Mouse (Mus musculus): ENCODE data around the gene Ntf5.
"Not testable (repeated sequence)": the region's sequence is repeated elsewhere in the genome, so short reads cannot be mapped to it uniquely, and the experiment has no call there.

Ntf5 gene

DNA sequence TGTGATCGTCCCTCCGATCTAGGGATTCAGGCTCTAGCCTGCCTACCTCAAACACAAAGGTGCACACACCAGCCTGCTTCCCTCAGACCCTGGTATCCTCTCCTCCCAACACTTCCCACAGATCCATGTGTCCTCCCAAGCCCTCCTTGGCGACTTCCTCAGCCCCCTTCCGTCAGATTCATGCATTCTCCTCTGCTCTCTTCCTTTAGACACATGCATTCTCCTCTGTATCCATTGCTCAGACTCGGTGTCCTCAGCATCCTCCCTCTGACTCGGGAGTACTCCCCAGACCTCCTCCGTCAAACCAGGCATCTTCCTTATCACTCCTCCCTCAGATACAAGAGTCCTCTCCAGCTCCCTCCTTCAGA, 20.3 kb downstream of the Ntf5 start:
- intact Hi-C loops (cut with DNase I), result no loop called here

DNA sequence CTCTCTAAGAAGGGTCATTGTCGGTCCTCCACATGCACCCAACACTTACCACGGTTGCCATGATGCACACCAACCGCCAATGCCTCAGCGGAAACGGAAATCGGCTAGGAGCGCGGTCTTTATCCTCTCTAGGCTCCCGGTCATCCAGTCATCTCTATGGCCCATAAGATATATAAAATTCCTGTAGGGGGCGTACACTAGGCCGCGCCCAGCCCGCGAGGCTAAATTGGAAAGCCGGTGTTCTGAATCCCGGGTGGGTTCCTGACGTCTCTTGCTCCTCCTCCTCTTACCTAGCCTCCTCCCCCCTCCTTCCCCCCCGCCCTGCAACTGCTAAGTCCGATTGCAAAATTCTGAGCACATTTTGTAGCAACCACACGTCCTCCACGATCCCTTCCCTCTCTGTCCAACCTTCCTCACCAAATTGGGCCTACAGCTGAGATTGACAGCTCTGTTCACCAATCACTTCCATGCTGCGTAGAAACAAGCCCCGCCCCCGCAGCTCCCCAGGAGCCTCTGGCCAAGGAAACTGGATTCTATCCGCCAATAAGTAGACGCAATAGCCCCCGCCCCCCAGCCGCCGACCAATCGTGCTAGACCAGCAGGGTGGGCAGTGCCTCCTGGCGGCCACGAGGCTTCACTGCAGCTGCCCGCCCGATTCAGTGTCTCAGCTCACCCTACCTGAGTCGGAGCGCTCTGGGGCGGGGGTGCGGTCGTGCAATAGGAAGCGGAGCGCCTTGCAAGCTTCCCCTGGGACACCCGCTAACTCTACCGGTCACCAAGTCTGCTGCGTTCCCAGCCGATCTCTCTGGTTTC, 20.9 kb downstream of the Ntf5 start, which contains the start of gene Gys1:
Gys1 (plus strand) TSS at position 642 of the 813 bp plus-strand sequence.
- intact Hi-C loops (cut with DNase I), result no loop called here

DNA sequence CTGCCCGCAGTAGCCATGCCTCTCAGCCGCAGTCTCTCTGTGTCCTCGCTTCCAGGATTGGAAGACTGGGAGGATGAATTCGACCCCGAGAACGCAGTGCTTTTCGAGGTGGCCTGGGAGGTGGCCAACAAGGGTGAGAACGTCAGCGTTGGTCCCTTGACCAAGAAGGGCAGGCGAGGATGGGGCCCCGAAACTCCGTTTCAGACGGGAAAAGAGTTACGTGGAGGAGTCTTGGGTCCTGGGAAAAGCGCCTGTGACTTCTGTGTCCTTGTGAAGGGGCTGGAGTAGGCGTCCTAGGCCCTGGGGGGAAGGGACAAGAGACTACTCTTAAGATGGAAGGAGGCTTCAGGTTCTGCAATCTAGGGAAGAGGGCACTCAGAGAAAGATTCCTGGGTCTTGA, 21.5 kb downstream of the Ntf5 start:
- intact Hi-C loops (cut with DNase I), result no loop called here

DNA sequence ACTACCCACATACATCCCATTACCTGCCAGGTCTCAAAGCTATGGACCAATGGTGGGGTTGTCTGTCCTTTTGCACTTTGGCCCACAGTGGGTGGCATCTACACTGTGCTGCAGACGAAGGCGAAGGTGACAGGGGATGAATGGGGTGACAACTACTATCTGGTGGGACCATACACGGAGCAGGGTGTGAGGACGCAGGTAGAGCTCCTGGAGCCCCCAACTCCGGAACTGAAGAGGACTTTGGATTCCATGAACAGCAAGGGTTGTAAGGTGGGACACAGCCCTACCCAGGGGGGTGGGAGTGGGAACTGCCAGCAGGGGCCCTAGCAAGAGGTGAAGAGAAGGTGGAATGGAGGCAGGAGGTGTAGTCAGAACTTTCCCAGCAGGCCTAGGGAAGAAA, 22.9 kb downstream of the Ntf5 start:
- intact Hi-C loops (cut with DNase I), result no loop called here

DNA sequence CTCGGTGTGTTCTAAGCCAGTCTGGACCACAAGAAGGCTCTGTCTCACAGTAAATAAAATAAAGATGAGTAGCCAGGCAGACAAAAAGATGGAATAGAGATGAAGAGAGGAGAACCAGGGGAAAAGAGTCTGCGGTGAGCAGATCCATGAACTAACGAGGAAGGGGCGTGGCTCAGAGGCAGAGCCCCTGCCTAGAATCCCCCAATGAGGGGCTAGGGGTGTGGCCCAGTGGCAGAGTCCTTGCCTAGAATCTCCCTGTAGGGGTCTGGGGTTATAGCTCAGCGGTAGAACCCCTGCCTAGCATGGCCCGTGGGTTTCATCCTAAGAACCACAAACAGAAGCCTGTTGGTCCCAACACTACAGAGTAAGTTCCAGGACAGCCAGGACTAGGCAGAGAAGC, 23.6 kb downstream of the Ntf5 start:
- intact Hi-C loops (cut with DNase I), result no loop called here

DNA sequence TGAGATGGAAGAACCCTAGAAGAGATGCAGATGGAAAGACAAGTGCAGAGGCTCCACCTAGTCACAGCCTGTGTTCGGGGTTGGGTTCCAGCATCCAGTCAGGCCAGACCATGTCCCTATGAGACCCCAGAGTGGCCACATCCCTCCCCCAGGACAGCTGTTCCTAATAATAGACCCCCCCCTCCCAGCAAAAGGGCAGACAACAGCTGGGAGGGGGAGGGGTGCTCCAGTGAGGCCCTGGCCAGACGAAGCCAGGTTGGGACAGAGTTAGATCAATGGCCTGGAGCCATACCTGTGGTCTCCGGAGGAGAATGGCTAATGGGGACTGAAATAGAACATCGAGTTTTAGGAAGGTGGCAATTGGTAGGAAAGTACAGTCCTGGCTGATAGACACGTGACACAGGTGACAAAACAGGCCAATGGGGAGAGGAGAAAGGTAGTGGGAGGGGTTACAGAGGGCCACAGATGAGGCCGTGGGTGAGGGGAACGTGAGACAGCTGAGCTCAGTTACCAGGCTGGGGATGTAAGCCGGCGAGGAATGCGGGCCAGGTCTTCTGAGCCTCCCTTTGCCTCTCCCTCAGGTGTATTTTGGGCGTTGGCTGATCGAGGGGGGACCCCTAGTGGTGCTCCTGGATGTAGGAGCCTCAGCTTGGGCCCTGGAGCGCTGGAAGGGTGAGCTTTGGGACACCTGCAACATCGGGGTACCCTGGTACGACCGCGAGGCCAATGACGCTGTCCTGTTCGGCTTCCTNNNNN, 24.2 kb downstream of the Ntf5 start, which contains the start of gene Ruvbl2:
Ruvbl2 (minus strand) TSS at position 576 of the 756 bp plus-strand sequence.
- intact Hi-C loops (cut with DNase I), result no loop called here

DNA sequence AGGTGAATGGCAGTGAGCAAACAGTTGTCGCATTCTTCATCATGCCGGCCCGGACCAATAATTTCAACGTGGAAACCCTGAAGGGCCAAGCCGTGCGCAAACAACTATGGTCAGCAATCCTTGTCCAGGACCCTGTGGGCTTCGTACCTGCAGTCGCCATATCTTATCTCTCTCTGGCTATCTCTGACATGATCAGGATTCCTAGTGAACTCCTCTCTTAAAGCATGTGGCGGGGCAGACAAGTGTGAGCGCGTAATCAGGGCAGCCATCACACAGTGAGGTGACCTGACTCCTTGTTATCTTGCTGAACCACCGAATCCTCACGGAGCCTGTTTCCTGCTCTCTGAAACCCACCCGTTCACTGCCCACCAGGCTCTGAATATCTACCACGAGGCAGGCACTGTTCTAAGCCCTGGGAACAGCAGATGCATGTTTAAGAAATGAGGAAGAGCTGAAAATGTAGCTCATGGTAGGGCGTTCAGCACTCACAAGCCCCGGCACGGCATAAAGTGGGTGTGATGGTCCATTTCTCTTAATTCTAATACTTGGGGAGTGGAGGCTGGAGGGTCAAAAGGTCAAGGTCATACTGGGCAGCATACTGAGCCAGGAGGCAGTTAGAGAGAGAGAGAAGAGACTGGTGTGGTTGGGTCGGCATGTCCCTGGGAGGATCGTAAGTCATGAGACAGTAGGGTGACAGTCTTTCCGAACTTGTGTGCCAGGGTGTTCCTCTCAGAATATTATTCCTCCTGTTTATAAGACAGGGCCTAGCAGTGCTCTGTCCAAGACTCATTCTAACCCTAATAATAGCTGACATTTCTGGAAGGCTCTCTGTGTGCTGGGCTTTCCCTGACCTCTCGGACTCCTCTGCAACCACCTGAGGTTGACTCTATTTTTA, 30.3 kb downstream of the Ntf5 start:
- intact Hi-C loops (cut with DNase I), result loop anchor here (5.0 kb wide), 1 partner anchor 36 kb away; the partner anchor contains the start of gene Kcna7

DNA sequence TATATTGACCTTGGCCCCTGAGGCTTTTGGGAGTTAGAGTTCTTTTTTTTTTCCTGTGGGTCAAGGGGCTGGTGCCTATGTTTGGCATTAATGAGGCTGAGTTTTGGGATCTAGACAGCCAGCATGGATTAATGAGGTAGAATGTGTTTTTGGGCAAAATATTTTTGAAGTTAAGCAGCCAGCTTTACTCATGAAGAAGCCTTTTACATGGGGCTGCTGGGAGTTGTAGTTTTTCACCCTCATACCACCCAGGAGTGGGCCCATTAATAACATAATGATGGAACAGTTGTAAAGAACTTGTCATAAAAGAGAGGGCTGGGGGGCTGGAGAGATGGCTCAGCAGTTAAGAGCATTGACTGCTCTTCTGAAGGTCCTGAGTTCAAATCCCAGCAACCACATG, 33.1 kb downstream of the Ntf5 start:
- intact Hi-C loops (cut with DNase I), result no loop called here

DNA sequence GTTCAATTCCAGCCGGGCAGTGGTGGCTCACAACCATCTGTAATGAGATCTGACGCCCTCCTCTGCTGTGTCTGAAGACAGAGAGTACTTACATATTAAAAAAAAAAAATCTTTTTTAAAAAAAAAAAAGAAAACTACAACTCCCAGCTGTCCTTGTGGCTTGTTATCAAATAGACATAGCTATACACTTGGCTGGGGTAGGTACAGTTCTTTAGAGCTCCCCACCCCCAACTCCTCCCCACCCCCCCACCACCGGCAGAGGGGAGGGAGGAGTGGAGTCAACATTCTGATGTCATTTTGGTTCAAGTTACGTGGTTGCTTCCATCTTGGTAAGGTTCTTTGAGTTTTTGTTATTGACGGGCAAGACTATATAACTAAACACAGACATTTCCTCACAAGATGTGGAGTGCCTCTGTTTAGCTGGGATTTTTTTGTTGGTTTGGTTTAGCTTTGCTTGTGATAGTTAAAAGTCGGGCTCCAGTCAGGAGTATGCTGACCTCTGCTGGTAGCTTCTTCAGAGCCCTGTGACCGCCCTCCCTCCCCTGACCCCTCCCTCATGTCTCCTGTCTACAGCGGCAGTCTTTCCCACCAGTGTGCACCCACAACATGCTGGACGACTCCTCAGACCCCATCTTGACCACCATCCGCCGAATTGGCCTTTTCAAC, 34.0 kb downstream of the Ntf5 start:
- intact Hi-C loops (cut with DNase I), result no loop called here

DNA sequence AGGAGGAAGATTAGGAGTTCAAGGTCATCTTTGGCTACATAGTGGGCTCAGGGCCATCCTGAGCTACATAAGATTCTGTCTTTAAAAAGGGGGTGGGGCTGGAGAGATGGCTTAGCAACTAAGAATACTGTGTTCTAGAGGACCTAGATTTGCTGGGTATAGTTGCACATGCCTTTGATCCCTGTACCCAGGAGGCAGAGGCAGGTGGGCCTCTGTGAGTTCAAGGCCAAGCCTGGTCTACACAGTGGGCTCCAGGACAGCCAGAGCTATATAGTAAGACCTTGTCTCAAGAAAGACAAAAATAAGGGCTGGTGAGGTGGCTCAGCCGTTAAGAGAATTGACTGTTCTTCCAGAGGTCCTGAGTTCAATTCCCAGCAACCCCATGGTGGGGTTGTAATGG, 36.5 kb downstream of the Ntf5 start:
- intact Hi-C loops (cut with DNase I), result loop anchor here (5.0 kb wide), 1 partner anchor 112 kb away; no protein-coding TSS in a partner anchor

DNA sequence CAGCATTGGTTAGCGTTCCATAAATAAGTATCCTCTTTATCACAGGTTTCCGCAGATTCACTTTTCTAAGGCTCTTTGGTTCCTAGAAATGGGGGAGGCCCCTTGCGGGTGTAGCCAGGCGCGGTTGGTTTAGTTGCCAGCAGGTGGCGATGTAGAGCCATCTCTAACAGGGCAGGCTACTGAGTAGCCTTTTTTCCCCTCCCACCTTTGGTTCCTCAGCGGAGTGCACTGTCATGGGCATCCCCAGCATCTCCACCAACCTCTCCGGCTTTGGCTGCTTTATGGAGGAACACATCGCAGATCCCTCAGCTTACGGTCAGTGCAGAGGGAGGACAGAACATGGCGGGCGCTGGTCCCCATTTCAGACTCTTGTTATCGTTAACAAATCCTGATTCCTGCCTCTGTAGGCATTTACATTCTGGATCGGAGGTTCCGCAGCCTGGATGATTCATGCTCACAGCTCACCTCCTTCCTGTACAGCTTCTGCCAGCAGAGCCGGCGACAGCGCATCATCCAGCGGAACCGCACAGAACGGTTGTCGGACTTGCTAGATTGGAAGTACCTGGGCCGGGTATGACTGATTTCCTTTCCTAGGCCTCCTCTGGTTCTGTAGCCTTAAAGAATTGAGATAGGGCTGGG, 38.0 kb downstream of the Ntf5 start:
- intact Hi-C loops (cut with DNase I), result loop anchor here (5.0 kb wide), 1 partner anchor 111 kb away; no protein-coding TSS in a partner anchor

DNA sequence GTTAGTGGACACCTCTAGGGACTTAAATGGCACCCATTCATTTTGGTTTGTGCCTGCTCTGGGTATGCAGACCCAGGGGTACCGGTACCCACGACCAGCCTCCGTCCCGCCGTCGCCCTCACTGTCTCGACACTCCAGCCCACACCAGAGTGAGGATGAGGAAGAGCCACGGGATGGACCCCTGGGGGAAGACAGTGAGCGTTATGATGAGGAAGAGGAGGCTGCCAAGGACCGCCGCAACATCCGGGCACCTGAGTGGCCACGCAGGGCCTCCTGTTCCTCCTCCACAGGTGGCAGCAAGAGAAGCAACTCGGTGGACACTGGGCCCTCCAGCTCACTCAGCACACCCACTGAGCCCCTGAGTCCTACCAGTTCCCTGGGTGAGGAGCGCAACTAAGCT, 41.5 kb downstream of the Ntf5 start:
- intact Hi-C loops (cut with DNase I), result loop anchor here (5.0 kb wide), 1 partner anchor 107 kb away; no protein-coding TSS in a partner anchor

DNA sequence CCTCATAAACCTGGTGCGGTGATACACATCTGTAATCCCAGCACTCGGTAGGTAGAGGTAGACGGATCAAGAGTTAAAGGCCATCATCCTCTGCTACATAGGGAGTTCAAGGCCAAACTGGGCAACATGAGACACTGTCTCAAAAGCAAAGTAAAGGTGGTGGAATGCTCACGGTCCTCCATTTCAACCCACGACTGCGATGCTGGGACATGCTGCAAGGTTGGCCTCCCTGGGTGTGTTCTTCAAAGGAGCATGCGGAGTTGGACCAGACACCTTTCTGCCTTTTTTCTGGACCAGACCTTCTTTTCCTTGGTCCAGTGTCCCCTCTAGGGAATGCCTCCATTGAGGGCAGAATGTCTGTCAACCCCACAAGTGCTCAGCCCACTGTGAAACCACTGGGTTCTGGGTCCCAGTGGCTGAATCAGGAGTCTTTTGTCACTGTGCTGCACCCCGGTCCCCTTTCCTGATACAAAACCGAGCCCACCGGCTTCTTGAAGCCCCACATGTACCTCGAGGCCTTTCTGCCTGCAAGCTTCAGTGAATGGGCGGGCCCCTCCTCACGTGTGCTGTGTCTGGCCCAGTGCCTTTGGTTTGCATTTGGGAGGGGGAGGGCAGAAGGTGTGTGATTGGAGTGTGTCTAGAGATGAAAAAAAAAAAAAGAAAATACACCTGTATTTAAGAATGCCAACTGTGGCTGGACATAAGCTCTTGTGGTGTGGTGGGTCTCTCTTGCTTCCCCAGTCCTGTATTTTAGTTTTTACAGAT, 42.6 kb downstream of the Ntf5 start:
- intact Hi-C loops (cut with DNase I), result no loop called here

DNA sequence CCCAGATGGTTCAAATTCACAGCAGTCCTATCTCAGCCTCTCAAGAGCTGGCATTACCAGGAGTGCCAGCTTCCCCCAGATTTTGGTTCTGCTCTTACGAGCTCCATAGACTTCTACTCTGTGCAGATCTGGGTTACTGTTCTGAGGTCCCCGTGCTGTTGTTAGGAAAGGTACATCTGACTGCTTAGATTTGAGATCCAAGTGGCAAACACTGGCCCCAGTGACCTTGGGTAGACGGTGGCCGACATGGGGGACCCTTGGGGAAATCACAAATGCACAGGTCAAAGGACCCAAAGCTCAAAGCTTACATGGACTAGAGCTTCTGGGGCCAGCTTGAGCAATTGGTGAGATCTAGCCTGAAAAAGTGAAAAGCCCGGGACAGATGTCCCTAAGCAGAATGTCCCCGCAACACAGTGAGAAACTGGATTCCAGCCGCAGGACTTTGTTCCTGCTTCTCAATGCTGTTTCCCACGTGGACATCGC, 43.3 kb downstream of the Ntf5 start:
- intact Hi-C loops (cut with DNase I), result no loop called here

DNA sequence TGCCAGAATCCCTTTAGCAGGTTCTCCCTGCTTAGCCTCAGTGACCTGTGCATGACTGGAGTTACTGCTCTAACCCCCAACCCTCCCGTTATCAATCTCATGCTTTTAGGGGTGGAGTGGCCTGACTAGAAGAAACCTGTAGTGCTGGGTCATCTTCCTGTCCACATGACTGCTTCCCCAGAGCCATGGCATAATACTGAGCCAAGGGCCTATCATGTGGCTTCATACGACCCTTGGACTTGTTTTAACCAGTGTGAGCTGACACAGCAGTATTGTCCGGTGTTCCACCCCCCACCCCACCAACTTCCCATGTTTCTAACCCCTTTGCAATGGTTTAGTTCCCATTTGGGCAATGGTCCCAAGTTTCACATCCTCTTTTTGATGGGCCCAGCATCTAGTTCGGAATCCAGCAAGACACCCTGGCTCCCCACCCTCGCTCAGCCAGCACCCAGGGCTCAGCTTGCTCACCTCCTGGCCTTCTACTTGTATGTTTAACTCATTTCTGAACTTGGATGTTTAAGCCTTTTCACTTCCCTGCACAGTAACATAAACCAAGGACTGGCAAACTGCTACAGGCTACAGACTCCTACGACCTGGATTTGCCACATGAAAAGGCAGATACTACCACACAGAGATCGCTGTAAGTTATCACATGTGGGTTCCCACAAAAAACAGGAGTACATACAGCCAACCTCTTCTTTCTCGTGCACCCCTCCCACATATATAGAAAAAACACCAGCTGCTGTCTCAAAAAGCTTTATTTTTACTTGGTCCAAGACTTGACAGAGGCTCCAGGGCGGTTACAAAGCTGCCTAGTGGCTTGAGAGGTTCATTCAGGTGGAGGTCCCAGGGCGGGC, 43.9 kb downstream of the Ntf5 start:
- intact Hi-C loops (cut with DNase I), result no loop called here

DNA sequence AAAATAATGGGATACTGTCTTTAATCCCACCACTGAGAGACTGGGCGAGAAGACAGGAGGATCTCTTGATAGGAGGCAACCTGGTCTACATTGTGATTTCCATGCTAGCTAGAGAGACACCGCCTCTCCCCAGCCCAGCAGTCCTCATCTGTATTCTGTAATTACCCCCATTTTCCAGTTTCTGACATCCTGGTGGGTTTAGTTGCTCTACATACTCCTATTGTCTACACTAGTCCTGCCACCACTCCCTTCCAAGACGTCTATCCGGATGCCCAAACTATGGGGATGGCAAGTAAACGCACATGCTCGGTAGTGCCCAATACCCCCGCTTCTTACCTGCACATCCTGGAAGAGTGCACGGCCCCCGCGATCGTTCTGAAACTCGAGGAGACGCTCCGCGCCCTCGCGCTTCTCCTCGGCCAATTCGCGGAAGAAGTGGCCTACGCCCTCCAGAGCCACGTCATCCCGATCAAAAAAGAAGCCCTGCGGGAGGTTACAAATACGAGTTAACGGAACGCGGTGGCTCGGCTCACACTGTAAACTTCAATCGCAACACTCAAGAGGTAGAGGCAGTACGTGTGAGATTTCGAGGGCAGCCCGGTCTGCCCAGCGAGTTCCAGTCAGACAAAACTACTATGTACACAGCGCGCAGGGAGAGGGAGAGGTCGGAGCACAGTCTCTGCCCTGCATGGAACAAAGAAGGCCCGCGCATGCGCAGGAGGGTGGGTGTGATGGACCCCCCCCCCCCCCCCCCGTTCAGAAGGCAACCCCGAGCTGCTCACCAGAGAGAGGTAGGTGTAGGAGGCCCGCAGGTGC, 45.5 kb downstream of the Ntf5 start:
- intact Hi-C loops (cut with DNase I), result no loop called here

DNA sequence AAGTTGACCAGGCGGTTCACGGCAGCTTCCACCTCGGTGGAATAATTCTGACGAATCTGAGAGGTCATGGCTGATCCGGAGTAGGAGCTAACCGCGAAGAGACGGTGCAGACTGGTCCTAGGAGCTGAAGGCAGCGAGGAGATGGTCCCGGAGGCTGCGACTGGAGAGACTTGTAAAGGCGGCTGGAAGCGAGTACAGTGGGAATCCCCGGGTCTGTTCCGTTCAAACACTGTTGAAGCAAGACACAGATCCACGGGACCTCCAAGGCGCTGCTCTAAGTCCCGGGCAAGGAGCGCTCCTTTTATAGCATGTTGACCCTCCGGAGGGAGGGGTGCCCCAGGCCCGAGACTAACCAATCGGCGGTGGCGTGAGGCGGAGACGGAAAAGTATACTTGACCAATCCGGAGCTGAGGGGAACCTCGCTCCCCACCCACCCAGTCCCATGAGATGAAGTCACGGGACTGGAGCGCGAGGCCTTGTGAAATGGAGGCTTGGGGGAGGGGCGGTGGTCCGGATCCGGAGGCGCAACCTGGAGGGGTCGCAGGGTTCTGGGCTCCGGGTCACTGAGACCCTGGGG, 46.2 kb downstream of the Ntf5 start, which contains the start of gene Ftl1:
Ftl1 (minus strand) TSS at position 321 of the 577 bp plus-strand sequence.
- intact Hi-C loops (cut with DNase I), result not testable (repeated sequence)

Data from adrenal gland (tissue).